Mouse (Mus musculus) liver, embryonic 14.5 days (tissue): ENCODE measurements around the gene Olfr91. TPM values are rescaled to one million over a fixed set of nuclear protein-coding genes. Genes with fewer than 3 reads are reported as not detected.
A peak's percentile ranks its signal among the peaks of the same experiment; 100 is the strongest.

Experiments
- ATAC-seq: fragments of 200-750 bp; cut with Nextera tagmentation; 2 replicates; pipeline ENCODE4 v1.8.0; 2017; ENCODE audit warnings: moderate number of reproducible peaks, mild to moderate bottlenecking, moderate library complexity; ENCODE audit not compliant: insufficient read depth
- DNase-seq, 3 experiments: peaks; one replicate each; pipeline ENCODE4 v3.0.0-alpha.2; 2012 to 2013; ENCODE audit warnings: low read depth in 3 of 3, low spot score in 3 of 3
- H3K27ac ChIP-seq: fragments of 300-500 bp; sonication (generic); 2 replicates; pipeline ENCODE4 v1.5.1; 2014; ENCODE audit warnings: moderate library complexity, mild to moderate bottlenecking, control low read depth, inconsistent platforms
- H3K27me3 ChIP-seq: fragments of 300-500 bp; sonication (generic); 2 replicates; pipeline ENCODE4 v1.6.1; 2014; ENCODE audit warnings: mild to moderate bottlenecking, low read length, moderate library complexity; ENCODE audit not compliant: control insufficient read depth, insufficient read depth
- H3K36me3 ChIP-seq: fragments of 300-500 bp; sonication (generic); replicated peaks from 2 replicates; pipeline ENCODE4 v1.6.1; 2014; ENCODE audit warnings: low read depth; ENCODE audit not compliant: control insufficient read depth, insufficient read depth
- H3K4me1 ChIP-seq, 2 experiments: fragments of 200-500 bp in 1 of 2; fragments of 300-500 bp in 1 of 2; sonication (generic) in 1 of 2; replicated peaks; 2 replicates each; pipeline ENCODE4 v1.6.1; 2012 to 2014; ENCODE audit warnings: antibody characterized with exemption in 1 of 2, inconsistent platforms in 1 of 2, low read length in 1 of 2; ENCODE audit not compliant: control insufficient read depth in 2 of 2, insufficient read depth in 2 of 2
- H3K4me2 ChIP-seq: fragments of 300-500 bp; sonication (generic); 2 replicates; pipeline ENCODE4 v1.6.1; 2014; ENCODE audit warnings: low read depth, mild to moderate bottlenecking, control low read depth, moderate library complexity
- H3K4me3 ChIP-seq, 2 experiments: fragments of 200-500 bp in 1 of 2; fragments of 300-500 bp in 1 of 2; sonication (generic) in 1 of 2; 2 replicates each; pipeline ENCODE4 v1.5.1; 2012 to 2014; ENCODE audit warnings: low read depth in 2 of 2, low read length in 2 of 2, mild to moderate bottlenecking in 2 of 2, control low read depth in 1 of 2, inconsistent platforms in 1 of 2, moderate library complexity in 1 of 2; ENCODE audit not compliant: insufficient read depth in 1 of 2
- H3K9ac ChIP-seq: fragments of 300-500 bp; sonication (generic); replicated peaks from 2 replicates; pipeline ENCODE4 v1.6.1; 2014; ENCODE audit warnings: mild to moderate bottlenecking, control low read depth, moderate library complexity
- H3K9me3 ChIP-seq: fragments of 300-500 bp; sonication (generic); 2 replicates; pipeline ENCODE4 v1.6.1; 2016; ENCODE audit warnings: low read length, mixed read lengths; ENCODE audit not compliant: control insufficient read depth
- CTCF ChIP-seq: IDR thresholded peaks from 2 replicates; pipeline ENCODE4 v1.5.1; 2016; ENCODE audit warnings: antibody characterized with exemption, low read depth, control low read depth
- EP300 ChIP-seq: IDR thresholded peaks from 2 replicates; pipeline ENCODE4 v1.6.1; 2016; ENCODE audit warnings: antibody characterized with exemption, low read depth
- WGBS: fragments of 180-500 bp; shearing (Covaris S2); extraction: QIAGEN DNeasy Blood & Tissue Kit; methylation state at CpG from one replicate; pipeline ENCODE4 v1.1.7; 2014; ENCODE audit not compliant: insufficient replicate concordance; 5-methylcytosine and 5-hydroxymethylcytosine counted together
- polyA plus RNA-seq, 2 experiments: library from polyadenylated mRNA; depleted of rRNA in 1 of 2; stranded (reverse) in 1 of 2; unstranded in 1 of 2; fragments of >200 nt; fragmentation: Nextera tagmentation in 1 of 2; extraction: Ambion mirVana in 1 of 2; gene quantifications; 2 replicates each; pipeline versions ENCODE4 v1.2.1 to v1.2.3; 2012 to 2014

Gene Olfr91
- polyA plus RNA-seq, 2 experiments: not detected

GRCm38 (mm10) chr17:37047332-37047976 is 50.6 kb downstream of the Olfr91 start:
- Histone ChIP-seq H3K4me2 (no peak overlapping the region), H3K4me1 (0 out of 4 replicates have a peak, but pooled peaks cover 0 to 2% of the 10 kb centered on the region in 2 experiments), H3K27ac (no peak overlapping the region), H3K36me3 (no peaks in the 10 kb centered on the region), H3K4me3 (no peak overlapping the region), H3K9me3 (no peaks in the 10 kb centered on the region), H3K27me3 (peaks cover 70% of the 10 kb centered on the region), H3K9ac (no peak overlapping the region)
- no peak for TF ChIP-seq CTCF
- TF ChIP-seq EP300: no peak
- 25% methylated on average over 19 of the region's 19 CpGs for WGBS
- DNase-seq (no peak), ATAC-seq (no peak)

DNA sequence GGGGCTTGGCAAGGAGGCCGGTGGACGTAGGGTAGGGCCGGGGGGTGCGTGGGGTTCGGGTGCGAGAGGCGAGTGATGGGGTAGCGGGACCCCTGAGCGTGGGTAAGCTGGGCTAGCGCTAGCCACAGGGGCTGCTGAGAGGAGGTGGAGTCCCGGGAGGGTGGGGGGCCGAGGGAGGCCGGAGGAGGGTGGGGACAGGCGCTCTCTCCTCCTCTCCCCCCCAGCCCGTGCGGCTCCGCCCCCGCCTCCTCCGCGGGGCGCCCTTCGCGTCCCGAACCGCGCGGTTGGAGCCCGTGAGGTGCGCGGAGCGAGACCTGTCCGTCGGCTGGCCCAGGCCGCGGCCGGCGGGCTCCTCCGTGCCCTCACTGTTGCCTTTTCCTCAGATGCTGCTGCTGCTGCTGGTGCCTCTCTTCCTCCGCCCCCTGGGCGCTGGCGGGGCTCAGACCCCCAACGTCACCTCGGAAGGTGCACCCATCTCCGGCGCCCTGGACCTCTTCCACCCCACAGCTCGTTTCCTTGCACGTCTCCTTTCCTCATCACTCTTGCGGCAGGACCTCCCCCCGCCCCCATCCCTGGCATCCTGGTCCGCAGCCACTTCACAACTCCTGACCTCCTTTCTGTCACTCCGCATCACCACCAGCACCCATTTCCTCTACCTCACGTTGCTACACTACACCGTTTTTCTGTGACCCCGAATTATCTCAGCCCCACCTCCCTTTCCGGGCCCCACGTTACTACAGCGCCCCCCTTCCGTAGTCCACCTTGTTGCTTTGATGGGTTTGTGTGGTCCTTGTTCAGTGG is 51.6 kb downstream of the Olfr91 start:
- 2% methylated on average over 46 of the region's 58 CpGs for WGBS
- no peak overlapping the region for H3K27ac ChIP-seq

GRCm38 (mm10) chr17:37045611-37046311 is 52.3 kb downstream of the Olfr91 start, which contains the start of gene Gabbr1:
Gene Gabbr1, plus strand, starts transcription at chr17:37045966.
- no peak within 1 kb of the TSS for H3K27ac ChIP-seq
- TF ChIP-seq EP300: no peak
- no peak for TF ChIP-seq CTCF

More for the DNA sequence above, 51.6 kb downstream of the Olfr91 start:
- DNase-seq: no peak
- peak; percentile 46; the same call in 1 of the 2 replicates for ATAC-seq
- Histone ChIP-seq H3K4me1 (0 out of 4 replicates have a peak, but pooled peaks cover 0 to 2% of the 10 kb centered on the region in 2 experiments), H3K4me3 (peak overlapping the region; percentile 37 to 50), H3K4me2 (peak overlapping the region; percentile 64), H3K9me3 (no peaks in the 10 kb centered on the region), H3K9ac (no peak overlapping the region; the same call in 1 of the 2 replicates), H3K27me3 (peaks cover 68% of the 10 kb centered on the region), H3K36me3 (no peaks in the 10 kb centered on the region)
- TF ChIP-seq CTCF (0 out of 2 replicates have a peak, but pooled peaks have one; percentile 15), EP300 (no peak)

DNA sequence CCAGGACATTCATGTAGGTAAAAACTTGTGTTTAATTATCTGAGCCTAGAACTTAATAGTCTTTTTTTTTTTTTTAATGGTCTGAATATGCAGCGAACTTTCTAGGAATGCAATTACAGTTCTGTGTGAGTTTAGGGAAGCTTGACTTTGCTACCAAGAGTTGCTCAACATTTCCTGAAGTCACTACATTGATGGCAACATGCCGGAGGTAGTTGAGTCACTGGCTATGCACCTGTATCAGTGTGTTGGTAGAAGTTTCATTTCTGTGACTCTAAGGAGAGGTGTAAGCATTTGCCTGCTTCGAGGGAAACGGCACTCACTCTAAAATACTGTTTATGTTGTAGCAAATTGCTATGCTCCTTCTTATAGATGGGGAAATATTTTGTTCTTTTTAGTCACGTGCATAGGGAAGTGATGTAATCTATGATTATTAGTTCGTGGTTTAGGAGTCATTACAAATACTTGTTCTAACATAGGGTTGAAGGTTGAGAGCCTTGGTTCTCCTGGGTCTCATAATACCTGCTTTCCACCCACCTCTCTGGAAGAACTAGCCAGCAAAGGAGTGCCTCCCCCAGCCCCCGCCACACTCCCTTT is 53.3 kb downstream of the Olfr91 start:
- H3K4me1 ChIP-seq: no peaks in the 10 kb centered on the region
- ATAC-seq (no peak), DNase-seq (no peak)
- WGBS: 34% methylated on average over 7 of the region's 7 CpGs
- H3K4me2 ChIP-seq: peak overlapping the region; percentile 64; the same call in 1 of the 2 replicates
- H3K27me3 ChIP-seq: peaks cover 53% of the 10 kb centered on the region
- no peak for TF ChIP-seq EP300
- no peak for TF ChIP-seq CTCF
- H3K9me3 ChIP-seq: no peaks in the 10 kb centered on the region
- H3K27ac ChIP-seq: no peak overlapping the region
- H3K4me3 ChIP-seq: no peak overlapping the region
- H3K9ac ChIP-seq: no peak overlapping the region
- H3K36me3 ChIP-seq: no peaks in the 10 kb centered on the region

More at GRCm38 (mm10) chr17:37045611-37046311, 52.3 kb downstream of the Olfr91 start, which contains the start of gene Gabbr1:
- no peak for DNase-seq
- Histone ChIP-seq H3K9ac (peak within 1 kb of the TSS; percentile 20; the same call in 1 of the 2 replicates), H3K27me3 (peaks cover 64% of the 10 kb centered on the region), H3K4me2 (peak within 1 kb of the TSS; percentile 64), H3K9me3 (no peaks in the 10 kb centered on the region), H3K36me3 (no peaks in the 10 kb centered on the region), H3K4me1 (0 out of 4 replicates have a peak, but pooled peaks cover 0 to 2% of the 10 kb centered on the region in 2 experiments), H3K4me3 (peak within 1 kb of the TSS; percentile 37 to 50)
- under 1% methylated on average over 47 of the region's 55 CpGs for WGBS
- peak; percentile 69 for ATAC-seq

Other genes starting within 250 kb of the Olfr91 start
- 0.15 and 0.26 TPM in 2 replicates for gene Trim15, start 231.1 kb downstream of the Olfr91 start, polyA plus RNA-seq (2012; rRNA removed)
- gene Trim15, start 231.1 kb downstream of the Olfr91 start, polyA plus RNA-seq (2014; fragmentation: Nextera tagmentation; extraction: Ambion mirVana): 0.20 and 0.32 TPM in 2 replicates
- 82.4 and 114 TPM in 2 replicates for gene Trim10, start 228.7 kb downstream of the Olfr91 start, polyA plus RNA-seq (2012; rRNA removed)
- gene Trim10, start 228.7 kb downstream of the Olfr91 start, polyA plus RNA-seq (2014; fragmentation: Nextera tagmentation; extraction: Ambion mirVana): 251 and 278 TPM in 2 replicates
- not detected in 2 replicates for gene Trim40, start 208.2 kb downstream of the Olfr91 start, polyA plus RNA-seq (2012; rRNA removed)
- gene Trim40, start 208.2 kb downstream of the Olfr91 start, polyA plus RNA-seq (2014; fragmentation: Nextera tagmentation; extraction: Ambion mirVana): not detected in 2 replicates
- gene Trim31, start 200.2 kb downstream of the Olfr91 start, polyA plus RNA-seq (2012; rRNA removed): 0.03 TPM in 1 of 2 replicates, not detected in the other
- not detected in 2 replicates for gene Trim31, start 200.2 kb downstream of the Olfr91 start, polyA plus RNA-seq (2014; fragmentation: Nextera tagmentation; extraction: Ambion mirVana)
- 0.02 TPM in 2 replicates for gene Rnf39, start 155.4 kb downstream of the Olfr91 start, polyA plus RNA-seq (2012; rRNA removed)
- not detected in 2 replicates for gene Rnf39, start 155.4 kb downstream of the Olfr91 start, polyA plus RNA-seq (2014; fragmentation: Nextera tagmentation; extraction: Ambion mirVana)
- gene Ppp1r11, start 146.5 kb downstream of the Olfr91 start, polyA plus RNA-seq (2012; rRNA removed): 15.6 and 30.4 TPM in 2 replicates
- gene Ppp1r11, start 146.5 kb downstream of the Olfr91 start, polyA plus RNA-seq (2014; fragmentation: Nextera tagmentation; extraction: Ambion mirVana): 35.6 and 43.0 TPM in 2 replicates
- gene Znrd1, start 139.7 kb downstream of the Olfr91 start, polyA plus RNA-seq (2012; rRNA removed): 17.5 and 19.0 TPM in 2 replicates
- 25.3 and 28.2 TPM in 2 replicates for gene Znrd1, start 139.7 kb downstream of the Olfr91 start, polyA plus RNA-seq (2014; fragmentation: Nextera tagmentation; extraction: Ambion mirVana)
- 1.6 and 3.3 TPM in 2 replicates for gene Znrd1as, start 139.7 kb downstream of the Olfr91 start, polyA plus RNA-seq (2012; rRNA removed)
- gene Znrd1as, start 139.7 kb downstream of the Olfr91 start, polyA plus RNA-seq (2014; fragmentation: Nextera tagmentation; extraction: Ambion mirVana): 2.9 and 3.3 TPM in 2 replicates
- gene 2410137M14Rik, start 117.0 kb downstream of the Olfr91 start, polyA plus RNA-seq (2012; rRNA removed): not detected in 2 replicates
- not detected in 2 replicates for gene 2410137M14Rik, start 117.0 kb downstream of the Olfr91 start, polyA plus RNA-seq (2014; fragmentation: Nextera tagmentation; extraction: Ambion mirVana)
- 0.03 and 0.23 TPM in 2 replicates for gene H2-M5, start 108.7 kb downstream of the Olfr91 start, polyA plus RNA-seq (2012; rRNA removed)
- not detected in 2 replicates for gene H2-M5, start 108.7 kb downstream of the Olfr91 start, polyA plus RNA-seq (2014; fragmentation: Nextera tagmentation; extraction: Ambion mirVana)
- gene Zfp57, start 97.1 kb downstream of the Olfr91 start, polyA plus RNA-seq (2012; rRNA removed): 3.3 and 3.5 TPM in 2 replicates
- 2.2 and 2.5 TPM in 2 replicates for gene Zfp57, start 97.1 kb downstream of the Olfr91 start, polyA plus RNA-seq (2014; fragmentation: Nextera tagmentation; extraction: Ambion mirVana)
- not detected in 2 replicates for gene Mog, start 74.9 kb downstream of the Olfr91 start, polyA plus RNA-seq (2012; rRNA removed)
- not detected in 2 replicates for gene Mog, start 74.9 kb downstream of the Olfr91 start, polyA plus RNA-seq (2014; fragmentation: Nextera tagmentation; extraction: Ambion mirVana)
- gene Gabbr1, start 52.3 kb downstream of the Olfr91 start, polyA plus RNA-seq (2012; rRNA removed): 2.2 and 2.7 TPM in 2 replicates
- 0.24 and 0.30 TPM in 2 replicates for gene Gabbr1, start 52.3 kb downstream of the Olfr91 start, polyA plus RNA-seq (2014; fragmentation: Nextera tagmentation; extraction: Ambion mirVana)
- gene Olfr90, start 9.8 kb downstream of the Olfr91 start, polyA plus RNA-seq (2012; rRNA removed): not detected in 2 replicates
- not detected in 2 replicates for gene Olfr90, start 9.8 kb downstream of the Olfr91 start, polyA plus RNA-seq (2014; fragmentation: Nextera tagmentation; extraction: Ambion mirVana)
- gene Olfr92, start 21.8 kb upstream of the Olfr91 start, polyA plus RNA-seq (2012; rRNA removed): not detected in 2 replicates
- not detected in 2 replicates for gene Olfr92, start 21.8 kb upstream of the Olfr91 start, polyA plus RNA-seq (2014; fragmentation: Nextera tagmentation; extraction: Ambion mirVana)
- not detected in 2 replicates for gene Olfr93, start 63.2 kb upstream of the Olfr91 start, polyA plus RNA-seq (2012; rRNA removed)
- gene Olfr93, start 63.2 kb upstream of the Olfr91 start, polyA plus RNA-seq (2014; fragmentation: Nextera tagmentation; extraction: Ambion mirVana): not detected in 2 replicates
- not detected in 2 replicates for gene Ubd, start 95.6 kb upstream of the Olfr91 start, polyA plus RNA-seq (2012; rRNA removed)
- gene Ubd, start 95.6 kb upstream of the Olfr91 start, polyA plus RNA-seq (2014; fragmentation: Nextera tagmentation; extraction: Ambion mirVana): not detected in 2 replicates
- gene Olfr94, start 102.7 kb upstream of the Olfr91 start, polyA plus RNA-seq (2012; rRNA removed): not detected in 2 replicates
- gene Olfr94, start 102.7 kb upstream of the Olfr91 start, polyA plus RNA-seq (2014; fragmentation: Nextera tagmentation; extraction: Ambion mirVana): not detected in 2 replicates
- gene Olfr95, start 114.8 kb upstream of the Olfr91 start, polyA plus RNA-seq (2012; rRNA removed): not detected in 2 replicates
- not detected in 2 replicates for gene Olfr95, start 114.8 kb upstream of the Olfr91 start, polyA plus RNA-seq (2014; fragmentation: Nextera tagmentation; extraction: Ambion mirVana)
- not detected in 2 replicates for gene Olfr96, start 121.9 kb upstream of the Olfr91 start, polyA plus RNA-seq (2012; rRNA removed)
- gene Olfr96, start 121.9 kb upstream of the Olfr91 start, polyA plus RNA-seq (2014; fragmentation: Nextera tagmentation; extraction: Ambion mirVana): not detected in 2 replicates
- gene Olfr97, start 139.1 kb upstream of the Olfr91 start, polyA plus RNA-seq (2012; rRNA removed): not detected in 2 replicates
- gene Olfr97, start 139.1 kb upstream of the Olfr91 start, polyA plus RNA-seq (2014; fragmentation: Nextera tagmentation; extraction: Ambion mirVana): not detected in 2 replicates
- not detected in 2 replicates for gene Olfr98, start 165.5 kb upstream of the Olfr91 start, polyA plus RNA-seq (2012; rRNA removed)
- not detected in 2 replicates for gene Olfr98, start 165.5 kb upstream of the Olfr91 start, polyA plus RNA-seq (2014; fragmentation: Nextera tagmentation; extraction: Ambion mirVana)
- gene H2-M3, start 171.9 kb upstream of the Olfr91 start, polyA plus RNA-seq (2012; rRNA removed): 0.67 and 0.76 TPM in 2 replicates
- gene H2-M3, start 171.9 kb upstream of the Olfr91 start, polyA plus RNA-seq (2014; fragmentation: Nextera tagmentation; extraction: Ambion mirVana): 1.3 and 1.5 TPM in 2 replicates
- not detected in 2 replicates for gene Olfr99, start 185.2 kb upstream of the Olfr91 start, polyA plus RNA-seq (2012; rRNA removed)
- not detected in 2 replicates for gene Olfr99, start 185.2 kb upstream of the Olfr91 start, polyA plus RNA-seq (2014; fragmentation: Nextera tagmentation; extraction: Ambion mirVana)
- not detected in 2 replicates for gene Olfr101, start 206.0 kb upstream of the Olfr91 start, polyA plus RNA-seq (2012; rRNA removed)
- not detected in 2 replicates for gene Olfr101, start 206.0 kb upstream of the Olfr91 start, polyA plus RNA-seq (2014; fragmentation: Nextera tagmentation; extraction: Ambion mirVana)
- not detected in 2 replicates for gene Olfr102, start 218.8 kb upstream of the Olfr91 start, polyA plus RNA-seq (2012; rRNA removed)
- not detected in 2 replicates for gene Olfr102, start 218.8 kb upstream of the Olfr91 start, polyA plus RNA-seq (2014; fragmentation: Nextera tagmentation; extraction: Ambion mirVana)
- not detected in 2 replicates for gene Olfr103, start 241.4 kb upstream of the Olfr91 start, polyA plus RNA-seq (2012; rRNA removed)
- not detected in 2 replicates for gene Olfr103, start 241.4 kb upstream of the Olfr91 start, polyA plus RNA-seq (2014; fragmentation: Nextera tagmentation; extraction: Ambion mirVana)